Mouse (Mus musculus) limb, embryonic 15.5 days (tissue): ENCODE measurements at regions not wholly inside any gene's neighbourhood (a gene's known extent, or its start where the extent isn't known, plus 50 kb on each side); places are given as distances from the start of the nearest gene placed in this dataset.

Source experiments
- ATAC-seq: fragments of 200-750 bp; cut with Nextera tagmentation; 2 replicates; pipeline ENCODE4 v1.8.0; 2017; ENCODE audit warnings: low read depth, moderate TSS enrichment; ENCODE audit not compliant: insufficient number of reproducible peaks, low FRiP score, low TSS enrichment
- H3K27ac ChIP-seq: fragments of 300-500 bp; sonication (generic); 2 replicates; pipeline ENCODE4 v1.5.1; 2015; ENCODE audit warnings: moderate library complexity, mild to moderate bottlenecking, inconsistent platforms
- H3K27me3 ChIP-seq: fragments of 300-500 bp; sonication (generic); 2 replicates; pipeline ENCODE4 v1.6.1; 2015; ENCODE audit warnings: inconsistent platforms
- H3K36me3 ChIP-seq: fragments of 300-500 bp; sonication (generic); 2 replicates; pipeline ENCODE4 v1.6.1; 2015; ENCODE audit warnings: inconsistent platforms
- H3K4me1 ChIP-seq: fragments of 300-500 bp; sonication (generic); 2 replicates; pipeline ENCODE4 v1.6.1; 2015; ENCODE audit warnings: inconsistent platforms
- H3K4me2 ChIP-seq: fragments of 300-500 bp; sonication (generic); 2 replicates; pipeline ENCODE4 v1.6.1; 2015; ENCODE audit warnings: mild to moderate bottlenecking, inconsistent platforms
- H3K4me3 ChIP-seq: fragments of 300-500 bp; sonication (generic); 2 replicates; pipeline ENCODE4 v1.5.1; 2015; ENCODE audit warnings: mild to moderate bottlenecking, inconsistent platforms
- H3K9ac ChIP-seq: fragments of 300-500 bp; sonication (generic); 2 replicates; pipeline ENCODE4 v1.6.1; 2015; ENCODE audit warnings: inconsistent platforms
- H3K9me3 ChIP-seq: fragments of 300-500 bp; sonication (generic); 2 replicates; pipeline ENCODE4 v1.6.1; 2016; ENCODE audit warnings: inconsistent platforms
- WGBS: fragments of 180-500 bp; shearing (Covaris S2); methylation state at CpG from one replicate; pipeline ENCODE4 v1.1.7; 2015; 5-methylcytosine and 5-hydroxymethylcytosine counted together

- Histone ChIP-seq H3K9me3 (no peaks in the 10 kb centered on the region), H3K4me3 (no peak overlapping the region), H3K27me3 (no peaks in the 10 kb centered on the region), H3K27ac (no peak overlapping the region), H3K4me2 (no peak overlapping the region), H3K9ac (no peak overlapping the region), H3K4me1 (no peaks in the 10 kb centered on the region), H3K36me3 (no peaks in the 10 kb centered on the region)
- no peak for ATAC-seq
- 71% methylated on average over 5 of the region's 5 CpGs for WGBS
Measured at GRCm38 (mm10) chr3:147422196-147422595, 570.0 kb downstream of the Ttll7 start.

- Histone ChIP-seq H3K4me2 (no peak overlapping the region), H3K27me3 (no peaks in the 10 kb centered on the region), H3K9ac (no peak overlapping the region), H3K27ac (no peak overlapping the region), H3K36me3 (no peaks in the 10 kb centered on the region), H3K4me1 (no peaks in the 10 kb centered on the region), H3K9me3 (no peaks in the 10 kb centered on the region), H3K4me3 (no peak overlapping the region)
- 33% methylated on average over 2 of the region's 2 CpGs for WGBS
- ATAC-seq, result no peak
Measured at GRCm38 (mm10) chr3:147423895-147424575, 571.9 kb downstream of the Ttll7 start.

GRCm38 (mm10) chr3:147428837-147429236 is 576.7 kb downstream of the Ttll7 start:
- ATAC-seq, result no peak
- Histone ChIP-seq H3K4me2 (no peak overlapping the region), H3K4me1 (no peaks in the 10 kb centered on the region), H3K4me3 (no peak overlapping the region), H3K9ac (no peak overlapping the region), H3K9me3 (no peaks in the 10 kb centered on the region), H3K27ac (no peak overlapping the region), H3K27me3 (no peaks in the 10 kb centered on the region), H3K36me3 (no peaks in the 10 kb centered on the region)
- WGBS, result 49% methylated on average over 10 of the region's 10 CpGs

GRCm38 (mm10) chr3:147442925-147443690 is 590.9 kb downstream of the Ttll7 start:
- Histone ChIP-seq H3K4me1 (0 out of 2 replicates have a peak, but pooled peaks cover 10% of the 10 kb centered on the region), H3K4me2 (no peak overlapping the region), H3K4me3 (no peak overlapping the region), H3K9ac (no peak overlapping the region), H3K27me3 (no peaks in the 10 kb centered on the region), H3K36me3 (no peaks in the 10 kb centered on the region), H3K9me3 (no peaks in the 10 kb centered on the region), H3K27ac (no peak overlapping the region)
- no peak for ATAC-seq
- WGBS, result 69% methylated on average over 5 of the region's 5 CpGs

- Histone ChIP-seq H3K4me2 (no peak overlapping the region), H3K9ac (no peak overlapping the region), H3K4me1 (0 out of 2 replicates have a peak, but pooled peaks cover 10% of the 10 kb centered on the region), H3K27ac (no peak overlapping the region), H3K27me3 (no peaks in the 10 kb centered on the region), H3K4me3 (no peak overlapping the region), H3K9me3 (no peaks in the 10 kb centered on the region), H3K36me3 (no peaks in the 10 kb centered on the region)
- ATAC-seq, result no peak
Measured at GRCm38 (mm10) chr3:147443691-147443960, 591.5 kb downstream of the Ttll7 start.

- H3K27me3 ChIP-seq, result no peaks in the 10 kb centered on the region
- H3K27ac ChIP-seq, result no peak overlapping the region
- H3K4me3 ChIP-seq, result no peak overlapping the region
- WGBS, result 49% methylated on average over 10 of the region's 10 CpGs
- H3K4me2 ChIP-seq, result no peak overlapping the region
- no peak for ATAC-seq
- no peak overlapping the region for H3K9ac ChIP-seq
- no peaks in the 10 kb centered on the region for H3K9me3 ChIP-seq
- H3K36me3 ChIP-seq, result no peaks in the 10 kb centered on the region
- H3K4me1 ChIP-seq, result 0 out of 2 replicates have a peak, but pooled peaks cover 10% of the 10 kb centered on the region
Measured at GRCm38 (mm10) chr3:147444005-147444763, 592.0 kb downstream of the Ttll7 start.

- no peak for ATAC-seq
- 71% methylated on average over 5 of the region's 5 CpGs for WGBS
- peak overlapping the region; percentile 33; the same call in 1 of the 2 replicates for H3K27ac ChIP-seq
Measured at GRCm38 (mm10) chr3:147445066-147445844, 593.1 kb downstream of the Ttll7 start.

GRCm38 (mm10) chr3:147445884-147446283 is 593.7 kb downstream of the Ttll7 start:
- Histone ChIP-seq H3K27me3 (no peaks in the 10 kb centered on the region), H3K4me2 (no peak overlapping the region), H3K4me1 (0 out of 2 replicates have a peak, but pooled peaks cover 10% of the 10 kb centered on the region), H3K36me3 (no peaks in the 10 kb centered on the region), H3K4me3 (no peak overlapping the region), H3K9ac (no peak overlapping the region), H3K9me3 (no peaks in the 10 kb centered on the region), H3K27ac (peak overlapping the region; percentile 66; the same call in 1 of the 2 replicates)
- ATAC-seq, result no peak
- WGBS, result 33% methylated on average over 8 of the region's 8 CpGs

More at GRCm38 (mm10) chr3:147445066-147445844, 593.1 kb downstream of the Ttll7 start:
- Histone ChIP-seq H3K4me3 (no peak overlapping the region), H3K36me3 (no peaks in the 10 kb centered on the region), H3K9ac (no peak overlapping the region), H3K9me3 (no peaks in the 10 kb centered on the region), H3K27me3 (no peaks in the 10 kb centered on the region), H3K4me2 (no peak overlapping the region), H3K4me1 (0 out of 2 replicates have a peak, but pooled peaks cover 10% of the 10 kb centered on the region)

- no peak overlapping the region for H3K27ac ChIP-seq
- H3K4me2 ChIP-seq, result no peak overlapping the region
- H3K4me1 ChIP-seq, result no peaks in the 10 kb centered on the region
- no peaks in the 10 kb centered on the region for H3K27me3 ChIP-seq
- no peak for ATAC-seq
- 40% methylated on average over 4 of the region's 4 CpGs for WGBS
- no peaks in the 10 kb centered on the region for H3K9me3 ChIP-seq
- no peak overlapping the region for H3K4me3 ChIP-seq
- no peak overlapping the region for H3K9ac ChIP-seq
- no peaks in the 10 kb centered on the region for H3K36me3 ChIP-seq
Measured at GRCm38 (mm10) chr3:147452176-147452575, 600.0 kb downstream of the Ttll7 start.

GRCm38 (mm10) chr3:147455383-147455782 is 603.2 kb downstream of the Ttll7 start:
- no peaks in the 10 kb centered on the region for H3K36me3 ChIP-seq
- peaks cover 3% of the 10 kb centered on the region for H3K4me1 ChIP-seq
- ATAC-seq, result no peak
- no peak overlapping the region for H3K9ac ChIP-seq
- no peak overlapping the region for H3K27ac ChIP-seq
- no peak overlapping the region for H3K4me3 ChIP-seq
- H3K4me2 ChIP-seq, result no peak overlapping the region
- H3K27me3 ChIP-seq, result no peaks in the 10 kb centered on the region
- H3K9me3 ChIP-seq, result no peaks in the 10 kb centered on the region
- WGBS, result 80% methylated on average over 3 of the region's 3 CpGs

GRCm38 (mm10) chr3:147456294-147456693 is 604.1 kb downstream of the Ttll7 start:
- 78% methylated on average over 4 of the region's 4 CpGs for WGBS

More at GRCm38 (mm10) chr3:147456294-147456693, 604.1 kb downstream of the Ttll7 start:
- ATAC-seq, result no peak
- no peak overlapping the region for H3K27ac ChIP-seq
- peaks cover 3% of the 10 kb centered on the region for H3K4me1 ChIP-seq
- H3K9ac ChIP-seq, result no peak overlapping the region
- H3K4me3 ChIP-seq, result no peak overlapping the region
- no peaks in the 10 kb centered on the region for H3K27me3 ChIP-seq
- H3K9me3 ChIP-seq, result no peaks in the 10 kb centered on the region
- no peak overlapping the region for H3K4me2 ChIP-seq
- no peaks in the 10 kb centered on the region for H3K36me3 ChIP-seq
